Mouse (Mus musculus) adrenal gland, adult (tissue): ENCODE measurements at regions not wholly inside any gene's neighbourhood (a gene's known extent, or its start where the extent isn't known, plus 50 kb on each side); places are given as distances from the start of the nearest gene placed in this dataset.

Experiments
- DNase-seq, 2 experiments: peaks; one replicate each; pipeline ENCODE4 v3.0.0; 2022 to 2023; ENCODE audit warnings: low spot score in 1 of 2; ENCODE audit not compliant: inconsistent age in 2 of 2

- DNase-seq: no peak
These were observed 1516.2 kb downstream of the Tbl1xr1 start for GRCm38 (mm10) chr3:23592506-23593141.

- no peak for DNase-seq
These were observed 1525.0 kb downstream of the Tbl1xr1 start for GRCm38 (mm10) chr3:23601469-23601868.

GRCm38 (mm10) chr3:23610054-23610453 lies 1533.6 kb downstream of the Tbl1xr1 start:
- DNase-seq: no peak

- DNase-seq: no peak
These were observed 1485.3 kb downstream of the Naaladl2 start for GRCm38 (mm10) chr3:23658585-23659252.

GRCm38 (mm10) chr3:23706748-23707147 lies 1437.3 kb downstream of the Naaladl2 start:
- DNase-seq: no peak
